Mouse (Mus musculus) heart, adult 11 months (tissue): ENCODE results near the gene Iqsec3.
A peak's percentile ranks its signal among the peaks of the same experiment; 100 is the strongest.

Experiments
- DNase-seq: peaks from one replicate; pipeline ENCODE4 v3.0.0; 2022

Iqsec3 gene

GRCm38 (mm10) chr6:121473093-121473821 is at the start of gene Iqsec3:
TSS of gene Iqsec3 (minus strand) at chr6:121473678.
- peak; percentile 94 for DNase-seq

- peak; percentile 68 for DNase-seq
Observed at GRCm38 (mm10) chr6:121522106-121522705, 48.7 kb upstream of the Iqsec3 start.

- no peak for DNase-seq
Observed at GRCm38 (mm10) chr6:121521030-121521429, 47.6 kb upstream of the Iqsec3 start.

- DNase-seq, result no peak
Observed at GRCm38 (mm10) chr6:121519896-121520295, 46.4 kb upstream of the Iqsec3 start.

GRCm38 (mm10) chr6:121519266-121519810 is 45.9 kb upstream of the Iqsec3 start:
- peak; percentile 71 for DNase-seq

GRCm38 (mm10) chr6:121517726-121518125 is 44.2 kb upstream of the Iqsec3 start:
- peak; percentile 80 for DNase-seq

- DNase-seq, result no peak
Observed at GRCm38 (mm10) chr6:121510381-121510780, 36.9 kb upstream of the Iqsec3 start.

- peak; percentile 85 for DNase-seq
Observed at GRCm38 (mm10) chr6:121509871-121510270, 36.4 kb upstream of the Iqsec3 start.

GRCm38 (mm10) chr6:121508266-121508665 is 34.8 kb upstream of the Iqsec3 start:
- no peak for DNase-seq

- DNase-seq, result peak; percentile 39
Observed at GRCm38 (mm10) chr6:121501044-121501638, 27.7 kb upstream of the Iqsec3 start.

- peak; percentile 35 for DNase-seq
Observed at GRCm38 (mm10) chr6:121499856-121500255, 26.4 kb upstream of the Iqsec3 start.

GRCm38 (mm10) chr6:121498819-121499535 is 25.5 kb upstream of the Iqsec3 start:
- peak; percentile 62 for DNase-seq

GRCm38 (mm10) chr6:121495606-121496005 is 22.1 kb upstream of the Iqsec3 start:
- DNase-seq, result peak; percentile 28

- DNase-seq, result peak; percentile 58
Observed at GRCm38 (mm10) chr6:121495026-121495425, 21.5 kb upstream of the Iqsec3 start.

GRCm38 (mm10) chr6:121494319-121494718 is 20.8 kb upstream of the Iqsec3 start:
- peak; percentile 22 for DNase-seq

GRCm38 (mm10) chr6:121491339-121491738 is 17.9 kb upstream of the Iqsec3 start:
- no peak for DNase-seq

GRCm38 (mm10) chr6:121472273-121472672 is 1.2 kb downstream of the Iqsec3 start:
- no peak for DNase-seq

- DNase-seq, result no peak
Observed at GRCm38 (mm10) chr6:121468235-121468634, 5.2 kb downstream of the Iqsec3 start.

GRCm38 (mm10) chr6:121462628-121463340 is 10.7 kb downstream of the Iqsec3 start:
- DNase-seq, result no peak

- no peak for DNase-seq
Observed at GRCm38 (mm10) chr6:121457381-121457780, 16.1 kb downstream of the Iqsec3 start.

GRCm38 (mm10) chr6:121456651-121457050 is 16.8 kb downstream of the Iqsec3 start:
- DNase-seq, result no peak
